Mouse (Mus musculus) heart, adult 2 months (tissue): ENCODE results near the gene Rbpj.

ENCODE experiments used
- CTCF ChIP-seq: fragments of 200-600 bp; IDR thresholded peaks from 2 replicates; pipeline ENCODE4 v1.8.1; 2022; ENCODE audit warnings: antibody characterized with exemption, mild to moderate bottlenecking, moderate library complexity
- EP300 ChIP-seq: fragments of 200-500 bp; IDR thresholded peaks from 2 replicates; pipeline ENCODE4 v1.6.1; 2011; ENCODE audit warnings: low read depth, low read length, control low read depth; ENCODE audit not compliant: insufficient read depth
- POLR2A ChIP-seq: fragments of 200-500 bp; IDR thresholded peaks from 2 replicates; pipeline ENCODE4 v1.6.1; 2011; ENCODE audit warnings: mild to moderate bottlenecking, low read depth, low read length, control low read depth; ENCODE audit not compliant: insufficient read depth

GRCm38 (mm10) chr5:53670321-53670938 lies 204.5 kb downstream of the Rbpj start:
- TF ChIP-seq POLR2A (no peak), CTCF (no peak), EP300 (no peak)
